Mouse (Mus musculus) forebrain, embryonic 16.5 days (tissue): ENCODE measurements at regions not wholly inside any gene's neighbourhood (a gene's known extent, or its start where the extent isn't known, plus 50 kb on each side); places are given as distances from the start of the nearest gene placed in this dataset.

ENCODE experiments used
- ATAC-seq: fragments of 200-750 bp; cut with Nextera tagmentation; 2 replicates; pipeline ENCODE4 v1.8.0; 2017; ENCODE audit warnings: mild to moderate bottlenecking, moderate library complexity
- H3K27ac ChIP-seq: fragments of 300-500 bp; sonication (generic); 2 replicates; pipeline ENCODE4 v1.5.1; 2014; ENCODE audit warnings: low read length, control low read depth
- H3K27me3 ChIP-seq: fragments of 300-500 bp; sonication (generic); replicated peaks from 2 replicates; pipeline ENCODE4 v1.6.1; 2014; ENCODE audit warnings: low read length; ENCODE audit not compliant: control insufficient read depth, insufficient read depth
- H3K36me3 ChIP-seq: fragments of 300-500 bp; sonication (generic); 2 replicates; pipeline ENCODE4 v1.6.1; 2014; ENCODE audit not compliant: control insufficient read depth, insufficient read depth
- H3K4me1 ChIP-seq: fragments of 300-500 bp; sonication (generic); replicated peaks from 2 replicates; pipeline ENCODE4 v1.6.1; 2014; ENCODE audit warnings: low read length; ENCODE audit not compliant: control insufficient read depth, insufficient read depth
- H3K4me2 ChIP-seq: fragments of 300-500 bp; sonication (generic); 2 replicates; pipeline ENCODE4 v1.6.1; 2014; ENCODE audit warnings: mild to moderate bottlenecking, low read length, control low read depth
- H3K4me3 ChIP-seq: fragments of 300-500 bp; sonication (generic); replicated peaks from 2 replicates; pipeline ENCODE4 v1.5.1; 2014; ENCODE audit warnings: mild to moderate bottlenecking, low read length, control low read depth
- H3K9ac ChIP-seq: fragments of 300-500 bp; sonication (generic); replicated peaks from 2 replicates; pipeline ENCODE4 v1.6.1; 2014; ENCODE audit warnings: low read depth, low read length, control low read depth
- H3K9me3 ChIP-seq: fragments of 300-500 bp; sonication (generic); 2 replicates; pipeline ENCODE4 v1.6.1; 2016; ENCODE audit warnings: low read length; ENCODE audit not compliant: control insufficient read depth
- WGBS: fragments of 180-500 bp; shearing (Covaris S2); extraction: QIAGEN DNeasy Blood & Tissue Kit; methylation state at CpG from one replicate; pipeline ENCODE4 v1.1.7; 2014; 5-methylcytosine and 5-hydroxymethylcytosine counted together

DNA sequence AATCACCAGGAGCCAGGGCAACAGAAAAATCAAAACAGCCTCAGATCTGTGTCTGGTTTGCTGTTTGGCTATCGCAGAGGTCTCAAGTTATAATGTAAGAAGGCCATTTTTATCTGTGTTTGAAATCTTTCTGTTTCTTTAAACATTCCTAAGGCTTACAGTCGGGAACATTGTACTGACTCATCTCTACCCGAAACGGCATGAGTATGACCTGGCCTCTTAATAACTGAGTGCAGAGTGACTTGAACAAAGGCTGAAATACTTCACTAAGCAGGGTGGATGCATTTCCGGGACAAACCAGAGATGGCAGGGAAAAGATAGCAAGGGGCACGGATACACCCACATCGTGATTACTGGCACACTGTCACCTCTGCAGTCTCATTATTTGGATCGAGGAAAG is 355.1 kb downstream of the Nedd1 start:
- Histone ChIP-seq H3K9me3 (no peaks in the 10 kb centered on the region), H3K4me1 (no peaks in the 10 kb centered on the region), H3K4me2 (no peak overlapping the region), H3K4me3 (no peak overlapping the region), H3K36me3 (no peaks in the 10 kb centered on the region), H3K9ac (no peak overlapping the region), H3K27me3 (no peaks in the 10 kb centered on the region), H3K27ac (no peak overlapping the region)
- ATAC-seq: no peak
- WGBS: 88% methylated on average over 8 of the region's 8 CpGs

DNA sequence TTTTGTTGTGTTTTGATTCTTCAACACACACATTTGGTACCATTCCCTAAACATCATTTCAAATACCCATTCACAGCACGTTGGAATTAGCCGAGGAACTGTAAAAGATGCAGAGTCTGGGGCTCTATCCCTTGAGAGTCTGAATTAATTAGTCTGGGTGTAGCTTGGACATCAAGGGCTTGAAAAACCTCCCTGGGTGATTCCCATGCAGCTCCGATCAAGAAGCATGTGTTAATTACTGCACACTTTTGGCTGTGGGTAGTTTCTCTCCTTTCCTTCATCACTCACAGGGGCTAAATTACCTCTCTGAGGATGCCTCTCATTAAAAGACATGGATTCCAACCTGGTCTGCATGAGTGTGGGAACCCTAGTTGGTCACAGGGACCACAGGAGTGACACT is 365.5 kb downstream of the Nedd1 start:
- Histone ChIP-seq H3K4me3 (no peak overlapping the region), H3K36me3 (no peaks in the 10 kb centered on the region), H3K9me3 (no peaks in the 10 kb centered on the region), H3K4me1 (no peaks in the 10 kb centered on the region), H3K4me2 (no peak overlapping the region), H3K27me3 (no peaks in the 10 kb centered on the region), H3K27ac (no peak overlapping the region), H3K9ac (no peak overlapping the region)
- WGBS: 15% methylated on average over 3 of the region's 3 CpGs
- no peak for ATAC-seq

DNA sequence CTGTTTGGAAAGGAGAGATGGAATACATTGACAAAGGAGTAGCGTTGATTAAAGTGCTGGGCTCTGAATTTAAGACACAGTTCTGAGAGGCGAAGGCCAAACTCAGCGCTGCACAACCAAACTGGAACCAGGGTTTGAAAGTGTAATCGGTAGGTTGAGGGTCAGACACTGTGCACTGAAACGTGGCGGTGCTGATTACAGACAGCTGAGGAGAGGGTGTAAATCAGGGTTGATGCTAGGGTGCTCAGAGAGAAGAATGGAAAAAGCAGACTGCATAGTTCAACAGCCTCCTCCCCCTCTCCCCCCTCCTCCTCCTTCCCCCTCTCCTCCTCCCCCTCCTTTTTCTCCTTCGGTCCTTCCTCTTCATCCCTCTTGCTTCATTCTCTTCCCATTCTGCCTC is 373.2 kb downstream of the Nedd1 start:
- no peak overlapping the region for H3K4me2 ChIP-seq
- no peaks in the 10 kb centered on the region for H3K27me3 ChIP-seq
- H3K27ac ChIP-seq: no peak overlapping the region
- no peak overlapping the region for H3K4me3 ChIP-seq
- peaks cover 14% of the 10 kb centered on the region for H3K4me1 ChIP-seq
- H3K36me3 ChIP-seq: no peaks in the 10 kb centered on the region
- no peak overlapping the region for H3K9ac ChIP-seq
- 57% methylated on average over 7 of the region's 7 CpGs for WGBS
- no peaks in the 10 kb centered on the region for H3K9me3 ChIP-seq
- ATAC-seq: peak; percentile 31; the same call in 1 of the 2 replicates

DNA sequence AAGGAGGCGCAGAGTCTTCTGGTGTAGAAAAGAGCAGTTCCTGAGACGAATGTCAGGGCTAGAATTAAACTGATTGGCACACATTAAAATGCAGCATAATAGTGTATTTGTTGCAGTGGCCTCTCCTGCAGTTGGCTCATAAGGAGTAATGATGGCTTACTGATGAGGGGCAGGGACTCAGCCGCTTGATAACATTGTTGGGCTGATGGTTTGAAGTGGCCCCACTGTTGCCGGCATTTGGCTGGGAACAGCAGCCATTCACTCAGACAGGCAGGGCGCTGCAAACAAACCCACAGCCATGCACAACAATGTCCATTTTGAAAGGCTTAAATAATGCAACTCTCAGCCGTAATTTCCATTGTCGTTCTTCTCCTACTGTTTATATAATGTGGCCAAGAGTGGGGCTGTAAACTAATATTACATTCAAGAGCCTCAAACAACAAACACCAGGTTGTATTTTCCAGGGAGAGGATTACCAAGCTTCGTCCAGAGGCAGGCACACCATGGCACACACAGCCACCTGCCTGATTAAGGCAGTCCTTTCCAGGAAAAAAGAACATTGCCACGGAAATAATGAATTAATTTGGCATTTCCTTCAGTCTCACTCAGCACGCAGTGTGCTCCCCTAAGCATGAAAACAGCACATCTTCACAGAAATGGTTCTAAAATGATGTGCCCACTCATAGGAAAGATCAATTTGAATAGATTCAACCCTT is 374.1 kb downstream of the Nedd1 start:
- Histone ChIP-seq H3K4me1 (peaks cover 14% of the 10 kb centered on the region), H3K9me3 (no peaks in the 10 kb centered on the region), H3K9ac (no peak overlapping the region), H3K4me2 (no peak overlapping the region), H3K36me3 (no peaks in the 10 kb centered on the region), H3K27ac (no peak overlapping the region), H3K27me3 (no peaks in the 10 kb centered on the region), H3K4me3 (no peak overlapping the region)
- 17% methylated on average over 10 of the region's 10 CpGs for WGBS
- peak; percentile 89 for ATAC-seq

DNA sequence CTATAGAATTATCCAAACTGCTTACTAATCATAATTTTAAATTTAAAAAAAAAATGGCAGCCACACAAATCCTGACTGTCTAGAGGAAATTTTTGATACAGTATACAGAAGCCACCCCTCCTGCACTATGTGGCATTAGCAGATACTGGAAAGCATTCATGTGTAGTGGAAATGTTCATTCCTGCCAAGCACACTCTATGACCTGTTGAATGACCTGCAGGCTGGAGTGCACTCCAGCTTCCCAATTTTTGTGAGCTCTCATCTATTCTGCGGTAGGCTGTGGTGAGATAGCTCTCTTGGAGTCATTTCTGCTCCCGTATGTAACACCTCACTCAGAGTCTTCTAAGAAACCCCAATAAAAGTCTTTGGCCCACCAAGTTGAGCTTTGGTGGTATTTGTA is 382.5 kb downstream of the Nedd1 start:
- 93% methylated on average over 2 of the region's 2 CpGs for WGBS
- Histone ChIP-seq H3K4me3 (no peak overlapping the region), H3K36me3 (no peaks in the 10 kb centered on the region), H3K4me2 (no peak overlapping the region), H3K27me3 (no peaks in the 10 kb centered on the region), H3K4me1 (peaks cover 6% of the 10 kb centered on the region; the same call in 1 of the 2 replicates), H3K27ac (no peak overlapping the region), H3K9me3 (no peaks in the 10 kb centered on the region), H3K9ac (no peak overlapping the region)
- no peak for ATAC-seq

DNA sequence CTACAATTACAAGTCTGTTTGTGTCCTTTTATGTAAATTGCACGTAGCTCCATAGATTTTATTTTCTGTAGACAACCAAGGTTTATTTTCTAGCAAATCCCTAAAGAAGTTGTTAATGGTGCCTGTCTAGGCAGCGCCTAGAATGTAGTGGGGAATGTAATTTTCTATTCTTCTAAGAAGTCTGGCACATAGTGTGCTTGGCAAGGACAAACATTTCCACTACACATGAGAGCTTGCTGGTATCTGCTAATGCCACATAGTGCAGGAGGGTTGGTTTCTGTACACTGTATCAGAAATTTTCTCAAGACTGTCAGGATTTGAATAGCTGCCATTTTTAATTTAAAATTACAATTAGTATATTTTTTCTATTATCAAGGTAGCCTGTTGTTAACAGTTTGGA is 385.3 kb downstream of the Nedd1 start:
- no peak for ATAC-seq
- 48% methylated on average over 2 of the region's 2 CpGs for WGBS
- H3K4me2 ChIP-seq: no peak overlapping the region
- H3K27ac ChIP-seq: no peak overlapping the region
- no peaks in the 10 kb centered on the region for H3K27me3 ChIP-seq
- H3K9me3 ChIP-seq: no peaks in the 10 kb centered on the region
- H3K36me3 ChIP-seq: no peaks in the 10 kb centered on the region
- H3K9ac ChIP-seq: no peak overlapping the region
- no peak overlapping the region for H3K4me3 ChIP-seq
- peaks cover 22% of the 10 kb centered on the region for H3K4me1 ChIP-seq

DNA sequence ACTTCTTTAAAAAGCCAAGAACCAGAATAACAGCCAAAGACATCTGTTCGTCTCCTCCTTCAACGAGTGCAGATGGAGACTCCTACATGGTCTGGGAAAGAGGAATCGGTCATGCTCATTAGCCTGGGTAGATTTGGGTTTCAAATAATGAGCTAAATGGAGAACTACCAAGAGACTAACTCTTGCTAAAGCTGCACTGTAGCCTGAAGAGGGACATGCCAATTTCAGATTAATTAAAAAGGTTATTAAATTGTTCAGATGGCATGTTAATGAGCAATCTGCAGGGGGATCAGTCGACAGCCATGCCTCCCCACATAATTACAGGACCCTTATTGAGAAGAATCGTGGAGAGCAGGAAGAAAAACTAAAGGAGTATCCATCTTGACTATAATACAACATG is 386.1 kb downstream of the Nedd1 start:
- ATAC-seq: peak; percentile 19; the same call in 1 of the 2 replicates

DNA sequence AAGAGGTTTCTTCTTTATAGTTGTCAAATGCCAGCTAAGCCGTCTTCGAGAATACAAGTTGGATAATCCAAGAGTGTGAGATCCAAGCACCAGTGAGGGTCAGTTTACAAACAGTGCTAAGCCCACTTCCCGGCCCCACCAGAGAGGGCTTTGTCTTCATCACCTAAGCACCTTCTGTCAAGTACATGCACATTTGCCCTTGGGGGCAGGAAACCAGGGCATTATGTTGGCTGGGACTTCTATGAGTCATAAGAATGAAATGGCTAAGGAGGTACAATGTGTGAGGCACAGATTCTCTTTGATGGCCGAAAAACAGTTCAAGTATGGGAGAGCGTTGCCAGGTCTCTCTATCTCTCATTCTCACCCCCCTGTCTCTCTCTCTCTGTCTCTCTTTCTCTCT is 387.1 kb downstream of the Nedd1 start:
- peaks cover 22% of the 10 kb centered on the region for H3K4me1 ChIP-seq
- H3K36me3 ChIP-seq: no peaks in the 10 kb centered on the region
- H3K27ac ChIP-seq: no peak overlapping the region
- WGBS: 49% methylated on average over 5 of the region's 5 CpGs
- H3K4me3 ChIP-seq: no peak overlapping the region
- no peak overlapping the region for H3K9ac ChIP-seq
- no peak overlapping the region for H3K4me2 ChIP-seq
- no peaks in the 10 kb centered on the region for H3K9me3 ChIP-seq
- no peaks in the 10 kb centered on the region for H3K27me3 ChIP-seq
- ATAC-seq: no peak

More for the DNA sequence above, 386.1 kb downstream of the Nedd1 start:
- Histone ChIP-seq H3K4me2 (no peak overlapping the region), H3K27me3 (no peaks in the 10 kb centered on the region), H3K9ac (no peak overlapping the region), H3K36me3 (no peaks in the 10 kb centered on the region), H3K4me1 (peaks cover 22% of the 10 kb centered on the region), H3K9me3 (no peaks in the 10 kb centered on the region), H3K4me3 (no peak overlapping the region), H3K27ac (no peak overlapping the region)
- 30% methylated on average over 5 of the region's 5 CpGs for WGBS

DNA sequence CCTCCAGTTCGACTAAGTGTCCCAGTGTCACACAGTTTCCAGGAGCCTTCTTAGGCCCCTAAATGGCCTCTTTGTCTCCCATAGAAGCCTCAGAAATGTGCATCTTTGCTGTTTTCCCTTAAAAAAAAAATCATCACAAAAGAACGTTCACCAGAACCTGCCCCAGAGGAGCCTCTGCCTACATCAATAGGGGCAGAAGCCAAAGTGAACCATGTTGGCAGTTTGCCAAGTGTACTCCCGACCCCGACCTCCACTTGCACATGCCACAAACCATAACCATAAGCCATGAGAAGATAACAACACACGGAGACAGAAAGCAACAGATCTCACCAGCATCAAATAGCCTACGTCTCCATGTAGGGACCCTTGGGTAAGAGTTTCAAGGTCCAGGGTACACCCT is 388.4 kb downstream of the Nedd1 start:
- peak overlapping the region; percentile 56 for H3K27ac ChIP-seq
- H3K4me2 ChIP-seq: no peak overlapping the region
- no peaks in the 10 kb centered on the region for H3K9me3 ChIP-seq
- no peaks in the 10 kb centered on the region for H3K36me3 ChIP-seq
- no peak overlapping the region for H3K9ac ChIP-seq
- WGBS: 20% methylated on average over 6 of the region's 6 CpGs
- no peak for ATAC-seq
- peaks cover 22% of the 10 kb centered on the region for H3K4me1 ChIP-seq
- H3K27me3 ChIP-seq: no peaks in the 10 kb centered on the region
- H3K4me3 ChIP-seq: no peak overlapping the region
